Mouse (Mus musculus) left cerebral cortex, postnatal 14 days (tissue): ENCODE measurements around the gene Pawr. TPM values are rescaled to one million over a fixed set of nuclear protein-coding genes. Genes with fewer than 3 reads are reported as not detected.
"Not testable (repeated sequence)": the region's sequence is repeated elsewhere in the genome, so short reads cannot be mapped to it uniquely, and the experiment has no call there.

Experiments used
- DNase-seq, 2 experiments: peaks; one replicate each; pipeline ENCODE4 v3.0.0; 2021 to 2022; ENCODE audit warnings: low spot score in 2 of 2, mixed read lengths in 1 of 2
- intact Hi-C: fragments of 180-260 bp; cut with DNase I; formaldehyde crosslinking; loops from one replicate; pipeline ENCODE4 v1.15.1; 2025
- total RNA-seq, 2 experiments: library from RNA; stranded (reverse); gene quantifications; 2 replicates each; pipeline ENCODE4 v1.2.3; 2021

Pawr gene
- total RNA-seq, 2 experiments from 2014 or later = 2.6 to 3.2 TPM

- DNase-seq, intact Hi-C loops: not testable (repeated sequence)
Observed at GRCm38 (mm10) chr10:108346301-108346700, 14.4 kb downstream of the Pawr start.

- intact Hi-C loops = no loop called here
- no peak for DNase-seq
Observed at GRCm38 (mm10) chr10:108350125-108351070, 18.5 kb downstream of the Pawr start.

GRCm38 (mm10) chr10:108352944-108353343 lies 21.0 kb downstream of the Pawr start:
- intact Hi-C loops = no loop called here
- no peak for DNase-seq

- intact Hi-C loops = no loop called here
- DNase-seq = no peak
Observed at GRCm38 (mm10) chr10:108354726-108355391, 22.9 kb downstream of the Pawr start.

GRCm38 (mm10) chr10:108355392-108355775 lies 23.5 kb downstream of the Pawr start:
- DNase-seq = no peak
- intact Hi-C loops = no loop called here

GRCm38 (mm10) chr10:108356601-108357187 lies 24.8 kb downstream of the Pawr start:
- intact Hi-C loops = no loop called here
- no peak for DNase-seq

GRCm38 (mm10) chr10:108359974-108360373 lies 28.1 kb downstream of the Pawr start:
- intact Hi-C loops = no loop called here
- DNase-seq = no peak

- intact Hi-C loops = no loop called here
- no peak for DNase-seq
Observed at GRCm38 (mm10) chr10:108360801-108361200, 28.9 kb downstream of the Pawr start.

- intact Hi-C loops = no loop called here
- no peak for DNase-seq
Observed at GRCm38 (mm10) chr10:108361419-108362155, 29.7 kb downstream of the Pawr start.

- intact Hi-C loops = no loop called here
- DNase-seq = no peak
Observed at GRCm38 (mm10) chr10:108363932-108364331, 32.0 kb downstream of the Pawr start.

- intact Hi-C loops = no loop called here
- DNase-seq = no peak
Observed at GRCm38 (mm10) chr10:108364946-108365719, 33.2 kb downstream of the Pawr start.

GRCm38 (mm10) chr10:108366251-108366650 lies 34.3 kb downstream of the Pawr start:
- no peak for DNase-seq
- intact Hi-C loops = no loop called here

- no peak for DNase-seq
- intact Hi-C loops = no loop called here
Observed at GRCm38 (mm10) chr10:108368358-108368757, 36.4 kb downstream of the Pawr start.

- no peak for DNase-seq
- intact Hi-C loops = no loop called here
Observed at GRCm38 (mm10) chr10:108372258-108372657, 40.3 kb downstream of the Pawr start.

GRCm38 (mm10) chr10:108372858-108373257 lies 40.9 kb downstream of the Pawr start:
- no peak for DNase-seq
- intact Hi-C loops = no loop called here

- DNase-seq = no peak
- intact Hi-C loops = no loop called here
Observed at GRCm38 (mm10) chr10:108375796-108376195, 43.9 kb downstream of the Pawr start.

GRCm38 (mm10) chr10:108376366-108376765 lies 44.4 kb downstream of the Pawr start:
- no peak for DNase-seq
- intact Hi-C loops = no loop called here

GRCm38 (mm10) chr10:108377369-108377768 lies 45.4 kb downstream of the Pawr start:
- intact Hi-C loops = no loop called here
- DNase-seq = no peak

- intact Hi-C loops = no loop called here
- no peak for DNase-seq
Observed at GRCm38 (mm10) chr10:108378062-108378461, 46.1 kb downstream of the Pawr start.
